ENCODE assay signal across 8 mouse cellular contexts in genomic region chr13:22050591-22051522, GRCm38 (mm10). TPM values are rescaled to one million over a fixed set of nuclear protein-coding genes. Genes with fewer than 3 reads are reported as not detected.
A peak's percentile ranks its signal among the peaks of the same experiment; 100 is the strongest.
DNase-seq lines count a peak whose midpoint lies in the region; ATAC-seq and TF ChIP-seq lines count a peak whose summit lies in the region.

No protein-coding gene starts in this region.

- intact Hi-C loops in gastrocnemius, adult 2 months (cut with DNase I) = no loop called here
- intact Hi-C loops in left cerebral cortex, adult 2 months (cut with DNase I) = loop anchor here (5.0 kb wide), 2 partner anchors 339 to 1361 kb away; no protein-coding TSS in a partner anchor

- H3K27ac ChIP-seq in gastrocnemius, adult 2 months = peak overlapping the region; percentile 67
- peak overlapping the region; percentile 76 for H3K27ac ChIP-seq in hindbrain, postnatal 0 days
- H3K27ac ChIP-seq in left cerebral cortex, adult 2 months = peak overlapping the region; percentile 74
- peak overlapping the region; percentile 51 for H3K27ac ChIP-seq in macrophage

- WGBS in hindbrain, postnatal 0 days = under 1% methylated on average over 52 of the region's 52 CpGs
- WGBS in macrophage (ENCODE audit: missing documents) = under 1% methylated on average over 52 of the region's 52 CpGs

- no peaks in the 10 kb centered on the region for H3K4me1 ChIP-seq in hindbrain, postnatal 0 days (ENCODE audit: insufficient read depth, low read length)

- peak overlapping the region; percentile 40 for H3K9ac ChIP-seq in hindbrain, postnatal 0 days (replicated peaks; ENCODE audit: low read length)

- H3K36me3 ChIP-seq in hindbrain, postnatal 0 days (ENCODE audit: insufficient read depth, low read length) = no peaks in the 10 kb centered on the region
- no peaks in the 10 kb centered on the region for H3K36me3 ChIP-seq in macrophage (ENCODE audit: inconsistent target)

- H3K27me3 ChIP-seq in hindbrain, postnatal 0 days (ENCODE audit: insufficient read depth, low read length) = no peaks in the 10 kb centered on the region

- no peaks in the 10 kb centered on the region for H3K79me2 ChIP-seq in macrophage (ENCODE audit: inconsistent target)

- ATAC-seq in common myeloid progenitor, adult 5-6 weeks (replicated peaks; ENCODE audit: low read depth, poor library complexity, severe bottlenecking) = peak; percentile 95
- peak; percentile 97 for ATAC-seq in hindbrain, postnatal 0 days

- peak overlapping the region; percentile 71 for H3K4me3 ChIP-seq in gastrocnemius, adult 2 months
- peak overlapping the region; percentile 49 for H3K4me3 ChIP-seq in hindbrain, postnatal 0 days (ENCODE audit: low read length)
- H3K4me3 ChIP-seq in left cerebral cortex, adult 2 months = peak overlapping the region; percentile 73
- peak overlapping the region; percentile 50 for H3K4me3 ChIP-seq in macrophage (ENCODE audit: inconsistent target)

- peak; percentile 98 for DNase-seq in ZHBTc4 (ENCODE audit: low read depth, low spot score)
- DNase-seq in gastrocnemius, adult 2 months = peak; percentile 90
- peak; percentile 93 for DNase-seq in hindbrain, postnatal 0 days (ENCODE audit: low spot score)
- DNase-seq in left cerebral cortex, adult 2 months (ENCODE audit: extremely low spot score in 1 of 2, low spot score in 2 of 2) = peak; percentile 87 to 90
- peak; percentile 90 for DNase-seq in retina, postnatal 7 days (ENCODE audit: low read depth, low spot score)
- DNase-seq in urinary bladder, adult 18-20 months (ENCODE audit: low spot score in 2 of 2) = peak; percentile 73 to 78

- TF ChIP-seq CTCF in gastrocnemius, adult 2 months (IDR thresholded peaks at IDR 0.05) = peak; percentile 71
- TF ChIP-seq CTCF in hindbrain, postnatal 0 days (IDR thresholded peaks at IDR 0.05; ENCODE audit: low read depth) = peak; percentile 83
- peak; percentile 59 for TF ChIP-seq CTCF in left cerebral cortex, adult 2 months (IDR thresholded peaks at IDR 0.05)

- H3K4me2 ChIP-seq in hindbrain, postnatal 0 days (ENCODE audit: low read depth, low read length) = peak overlapping the region; percentile 67

- H3K9me3 ChIP-seq in hindbrain, postnatal 0 days (ENCODE audit: low read length) = no peaks in the 10 kb centered on the region

RNA-seq across cellular contexts. Expression of gene Hist1h2bj, which starts 7.8 kb away (rescaled TPM):
- total RNA-seq in common myeloid progenitor, adult 5-6 weeks (2017) = 591 and 710 TPM in 2 replicates
- total RNA-seq in gastrocnemius, adult 2 months (2021) = 1 to 10 TPM; 2.3 to 3.4 TPM
- total RNA-seq in hindbrain, postnatal 0 days (2014; rRNA removed) = 777 and 1,409 TPM in 2 replicates
- 4.2 and 6.8 TPM in 2 replicates for polyA plus RNA-seq in hindbrain, postnatal 0 days (2015; fragmentation: Nextera tagmentation; extraction: Ambion mirVana)
- total RNA-seq in left cerebral cortex, adult 2 months (2021) = 10 to 100 TPM in 1 of 2 experiments, 1 to 10 TPM in 1; 9.4 to 12.9 TPM
- total RNA-seq in macrophage (2018; cell fraction: chromatin; rRNA removed) = 10 to 100 TPM in 9 of 26 experiments, 1 to 10 TPM in 14, not detected in 3; 3.2 to 32.9 (median 9.4) TPM
- total RNA-seq in macrophage (2018; cell fraction: cytosol; rRNA removed) = 10 to 100 TPM; 10.1 to 68.8 (median 21.0) TPM
- 10 to 100 TPM in 12 of 26 experiments, 1 to 10 TPM in 11, not detected in 3; 3.4 to 70.4 (median 11.3) TPM for total RNA-seq in macrophage (2018; cell fraction: nucleus; rRNA removed)
- polyA plus RNA-seq in macrophage (2018) = not detected in 3 replicates

RNA-seq across cellular contexts. Expression of gene Hist1h2ag, which starts 8.1 kb away (rescaled TPM):
- total RNA-seq in common myeloid progenitor, adult 5-6 weeks (2017) = 689 and 693 TPM in 2 replicates
- total RNA-seq in gastrocnemius, adult 2 months (2021) = 1 to 10 TPM; 1.1 to 2.3 TPM
- 477 and 856 TPM in 2 replicates for total RNA-seq in hindbrain, postnatal 0 days (2014; rRNA removed)
- 13.5 and 16.6 TPM in 2 replicates for polyA plus RNA-seq in hindbrain, postnatal 0 days (2015; fragmentation: Nextera tagmentation; extraction: Ambion mirVana)
- total RNA-seq in left cerebral cortex, adult 2 months (2021) = 1 to 10 TPM; 8.1 to 9.2 TPM
- total RNA-seq in macrophage (2018; cell fraction: chromatin; rRNA removed) = 10 to 100 TPM in 1 of 26 experiments, 1 to 10 TPM in 8, not detected in 17; 3.9 to 22.2 (median 5.1) TPM
- total RNA-seq in macrophage (2018; cell fraction: cytosol; rRNA removed) = 10 to 100 TPM in 14 of 26 experiments, 1 to 10 TPM in 12; 2.6 to 35.5 (median 10.6) TPM
- total RNA-seq in macrophage (2018; cell fraction: nucleus; rRNA removed) = 10 to 100 TPM in 5 of 26 experiments, 1 to 10 TPM in 11, not detected in 10; 2.6 to 22.7 (median 6.5) TPM
- polyA plus RNA-seq in macrophage (2018) = not detected in 3 replicates

RNA-seq across cellular contexts. Expression of gene Hist1h4i, which starts 9.7 kb away (rescaled TPM):
- 106 and 144 TPM in 2 replicates for total RNA-seq in common myeloid progenitor, adult 5-6 weeks (2017)
- 10 to 100 TPM; 24.1 to 25.0 TPM for total RNA-seq in gastrocnemius, adult 2 months (2021)
- 20.6 and 39.3 TPM in 2 replicates for total RNA-seq in hindbrain, postnatal 0 days (2014; rRNA removed)
- 5.1 and 5.5 TPM in 2 replicates for polyA plus RNA-seq in hindbrain, postnatal 0 days (2015; fragmentation: Nextera tagmentation; extraction: Ambion mirVana)
- 10 to 100 TPM; 58.2 to 75.2 TPM for total RNA-seq in left cerebral cortex, adult 2 months (2021)
- 100 to 1,000 TPM in 1 of 26 experiments, 10 to 100 TPM in 19, 1 to 10 TPM in 6; 6.1 to 101 (median 14.6) TPM for total RNA-seq in macrophage (2018; cell fraction: chromatin; rRNA removed)
- total RNA-seq in macrophage (2018; cell fraction: cytosol; rRNA removed) = 10 to 100 TPM in 19 of 26 experiments, 1 to 10 TPM in 7; 7.6 to 21.9 (median 12.5) TPM
- 100 to 1,000 TPM in 3 of 26 experiments, 10 to 100 TPM in 20, 1 to 10 TPM in 3; 5.4 to 144 (median 26.7) TPM for total RNA-seq in macrophage (2018; cell fraction: nucleus; rRNA removed)
- 2.6 to 11.5 TPM (median 7.3 TPM) in 3 replicates for polyA plus RNA-seq in macrophage (2018)

RNA-seq across cellular contexts. Expression of gene Hist1h2bk, which starts 15.2 kb away (rescaled TPM):
- total RNA-seq in common myeloid progenitor, adult 5-6 weeks (2017) = 1,449 and 1,731 TPM in 2 replicates
- total RNA-seq in gastrocnemius, adult 2 months (2021) = 1 to 10 TPM in 1 of 2 experiments, not detected in 1; 2.6 TPM
- total RNA-seq in hindbrain, postnatal 0 days (2014; rRNA removed) = 468 and 587 TPM in 2 replicates
- 0.84 and 1.2 TPM in 2 replicates for polyA plus RNA-seq in hindbrain, postnatal 0 days (2015; fragmentation: Nextera tagmentation; extraction: Ambion mirVana)
- total RNA-seq in left cerebral cortex, adult 2 months (2021) = 10 to 100 TPM; 12.2 to 13.5 TPM
- total RNA-seq in macrophage (2018; cell fraction: chromatin; rRNA removed) = 10 to 100 TPM in 1 of 26 experiments, 1 to 10 TPM in 7, not detected in 18; 2.4 to 16.4 (median 4.6) TPM
- 10 to 100 TPM in 18 of 26 experiments, 1 to 10 TPM in 8; 2.8 to 48.5 (median 15.5) TPM for total RNA-seq in macrophage (2018; cell fraction: cytosol; rRNA removed)
- total RNA-seq in macrophage (2018; cell fraction: nucleus; rRNA removed) = 10 to 100 TPM in 4 of 26 experiments, 1 to 10 TPM in 14, not detected in 8; 1.7 to 28.5 (median 5.0) TPM
- not detected in 3 replicates for polyA plus RNA-seq in macrophage (2018)

RNA-seq across cellular contexts. Expression of gene Hist1h2ah, which starts 15.5 kb away (rescaled TPM):
- 208 and 989 TPM in 2 replicates for total RNA-seq in common myeloid progenitor, adult 5-6 weeks (2017)
- 1 to 10 TPM in 1 of 2 experiments, not detected in 1; 3.7 TPM for total RNA-seq in gastrocnemius, adult 2 months (2021)
- 67.7 and 136 TPM in 2 replicates for total RNA-seq in hindbrain, postnatal 0 days (2014; rRNA removed)
- 2.2 and 10.5 TPM in 2 replicates for polyA plus RNA-seq in hindbrain, postnatal 0 days (2015; fragmentation: Nextera tagmentation; extraction: Ambion mirVana)
- total RNA-seq in left cerebral cortex, adult 2 months (2021) = 10 to 100 TPM; 18.8 to 25.6 TPM
- 1 to 10 TPM in 4 of 26 experiments, not detected in 22; 4.8 to 9.5 (median 6.2) TPM for total RNA-seq in macrophage (2018; cell fraction: chromatin; rRNA removed)
- total RNA-seq in macrophage (2018; cell fraction: cytosol; rRNA removed) = 10 to 100 TPM in 4 of 26 experiments, 1 to 10 TPM in 16, under 1 TPM in 5, not detected in 1; 0.61 to 14.1 (median 2.7) TPM
- total RNA-seq in macrophage (2018; cell fraction: nucleus; rRNA removed) = 10 to 100 TPM in 2 of 26 experiments, 1 to 10 TPM in 5, not detected in 19; 2.1 to 14.1 (median 7.4) TPM
- not detected in 3 replicates for polyA plus RNA-seq in macrophage (2018)

Comparison
In these comparisons a context has a peak if more than half of its experiments do, and no peak if none do; other contexts are left out.
1. Peak in every context shown above with its lines: DNase-seq, ATAC-seq, H3K4me3 ChIP-seq and H3K27ac ChIP-seq.
2. RNA of gene Hist1h2bj, which starts 7.8 kb away (total RNA-seq): 777 to 1,409 TPM in hindbrain, postnatal 0 days and 591 to 710 TPM in common myeloid progenitor, adult 5-6 weeks; 9.4 to 12.9 TPM in left cerebral cortex, adult 2 months and 2.3 to 3.4 TPM in gastrocnemius, adult 2 months; every median in the first group is over 10 times any median in the second.
3. RNA of gene Hist1h2ag, which starts 8.1 kb away (total RNA-seq): 689 to 693 TPM in common myeloid progenitor, adult 5-6 weeks and 477 to 856 TPM in hindbrain, postnatal 0 days; 8.1 to 9.2 TPM in left cerebral cortex, adult 2 months and 1.1 to 2.3 TPM in gastrocnemius, adult 2 months; every median in the first group is over 10 times any median in the second.